9 mouse cellular contexts compared by ENCODE assay signal in the genomic region with DNA sequence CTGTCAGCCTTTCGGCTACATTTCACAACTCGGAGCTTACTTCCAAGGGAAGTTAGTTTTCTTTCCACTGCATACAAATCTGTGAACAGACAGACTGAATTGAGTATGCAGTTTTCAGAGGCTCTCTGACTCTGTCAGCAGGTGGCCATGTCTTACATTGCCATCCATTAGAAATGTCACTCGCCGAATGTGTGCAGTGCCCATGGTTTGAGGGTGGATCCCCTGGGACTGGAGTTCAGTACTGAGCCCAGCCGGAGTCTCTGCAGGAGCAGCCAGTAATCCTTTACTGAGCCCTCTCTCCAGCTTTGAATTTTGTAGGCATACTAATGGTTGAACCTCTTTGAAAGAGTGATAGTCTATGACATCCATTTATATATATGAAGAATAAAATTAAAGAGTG. TPM values are rescaled to one million over a fixed set of nuclear protein-coding genes. Genes with fewer than 3 reads are reported as not detected.
DNase-seq lines count a peak whose midpoint lies in the region; ATAC-seq lines count a peak whose summit lies in the region.
"Had no signal": no experiment of that assay in that cellular context is flagged by ENCODE, and none has a peak within 500 bp of the region (broad histone marks: within the 10 kb centered on the region; RNA-seq: fewer than 3 reads in every experiment).

No protein-coding gene starts in this region.

- 0 out of 2 replicates have a peak overlapping the region, but pooled peaks have one; percentile 11 for H3K4me2 ChIP-seq in kidney, embryonic 14.5 days (replicated peaks; ENCODE audit: low read depth, low read length)
- H3K4me2 ChIP-seq in embryonic facial prominence, embryonic 13.5 days, result peak overlapping the region; percentile 78
- peak overlapping the region; percentile 94 for H3K4me2 ChIP-seq in hindbrain, embryonic 14.5 days (replicated peaks)
- peak overlapping the region; percentile 69 for H3K4me2 ChIP-seq in midbrain, embryonic 16.5 days (ENCODE audit: low read length)

- H3K9ac ChIP-seq in kidney, embryonic 14.5 days (ENCODE audit: low read depth, low read length), result no peak overlapping the region
- no peak overlapping the region; the same call in 1 of the 2 replicates for H3K9ac ChIP-seq in embryonic facial prominence, embryonic 13.5 days
- peak overlapping the region; percentile 96; the same call in 1 of the 2 replicates for H3K9ac ChIP-seq in hindbrain, embryonic 14.5 days
- H3K9ac ChIP-seq in midbrain, embryonic 16.5 days (ENCODE audit: low read depth, low read length), result peak overlapping the region; percentile 51; the same call in 1 of the 2 replicates

- H3K27me3 ChIP-seq in kidney, embryonic 14.5 days (ENCODE audit: control insufficient read depth, insufficient read depth, low read length), result no peaks in the 10 kb centered on the region
- H3K27me3 ChIP-seq in embryonic facial prominence, embryonic 13.5 days, result no peaks in the 10 kb centered on the region
- no peaks in the 10 kb centered on the region for H3K27me3 ChIP-seq in hindbrain, embryonic 14.5 days (ENCODE audit: control insufficient read depth, insufficient read depth, low read length)
- no peaks in the 10 kb centered on the region for H3K27me3 ChIP-seq in midbrain, embryonic 16.5 days (ENCODE audit: control insufficient read depth, insufficient read depth, low read depth, low read length)

- ATAC-seq in kidney, embryonic 14.5 days (ENCODE audit: low FRiP score, low TSS enrichment), result no peak
- ATAC-seq in embryonic facial prominence, embryonic 13.5 days (ENCODE audit: insufficient number of reproducible peaks, insufficient read depth, low FRiP score, low TSS enrichment, low read depth), result no peak
- ATAC-seq in hindbrain, embryonic 14.5 days (ENCODE audit: low FRiP score), result no peak
- ATAC-seq in midbrain, embryonic 16.5 days, result no peak

- H3K4me3 ChIP-seq in kidney, embryonic 14.5 days (ENCODE audit: low read length), result no peak overlapping the region
- H3K4me3 ChIP-seq in embryonic facial prominence, embryonic 13.5 days, result peak overlapping the region; percentile 97; the same call in 1 of the 2 replicates
- H3K4me3 ChIP-seq in hindbrain, embryonic 14.5 days (replicated peaks; ENCODE audit: low read length), result peak overlapping the region; percentile 84
- peak overlapping the region; percentile 100 for H3K4me3 ChIP-seq in midbrain, embryonic 16.5 days (ENCODE audit: low read depth, low read length)

- H3K9me3 ChIP-seq in kidney, embryonic 14.5 days (ENCODE audit: control insufficient read depth, low read length), result no peaks in the 10 kb centered on the region
- no peaks in the 10 kb centered on the region for H3K9me3 ChIP-seq in embryonic facial prominence, embryonic 13.5 days
- H3K9me3 ChIP-seq in hindbrain, embryonic 14.5 days (ENCODE audit: control insufficient read depth, low read length), result no peaks in the 10 kb centered on the region
- H3K9me3 ChIP-seq in midbrain, embryonic 16.5 days (replicated peaks; ENCODE audit: control insufficient read depth, low read length, poor library complexity, severe bottlenecking), result no peaks in the 10 kb centered on the region
- H3K9me3 ChIP-seq: G1E had no signal

- H3K4me1 ChIP-seq in kidney, embryonic 14.5 days (ENCODE audit: control insufficient read depth, insufficient read depth, low read length), result peaks cover 12% of the 10 kb centered on the region
- peaks cover 32% of the 10 kb centered on the region for H3K4me1 ChIP-seq in embryonic facial prominence, embryonic 13.5 days
- peaks cover 33% of the 10 kb centered on the region for H3K4me1 ChIP-seq in hindbrain, embryonic 14.5 days (replicated peaks; ENCODE audit: control insufficient read depth, insufficient read depth, low read length)
- peaks cover 43% of the 10 kb centered on the region for H3K4me1 ChIP-seq in midbrain, embryonic 16.5 days (ENCODE audit: control insufficient read depth, insufficient read depth, low read length)

- no peak overlapping the region for H3K27ac ChIP-seq in kidney, embryonic 14.5 days (ENCODE audit: low read depth, low read length)
- no peak overlapping the region for H3K27ac ChIP-seq in embryonic facial prominence, embryonic 13.5 days
- no peak overlapping the region for H3K27ac ChIP-seq in hindbrain, embryonic 14.5 days
- H3K27ac ChIP-seq in midbrain, embryonic 16.5 days (ENCODE audit: low read length), result no peak overlapping the region

- no peaks in the 10 kb centered on the region for H3K36me3 ChIP-seq in kidney, embryonic 14.5 days (ENCODE audit: control insufficient read depth, insufficient read depth, low read length)
- peaks cover 12% of the 10 kb centered on the region for H3K36me3 ChIP-seq in embryonic facial prominence, embryonic 13.5 days
- no peaks in the 10 kb centered on the region for H3K36me3 ChIP-seq in hindbrain, embryonic 14.5 days (replicated peaks; ENCODE audit: control insufficient read depth, insufficient read depth)
- no peaks in the 10 kb centered on the region for H3K36me3 ChIP-seq in midbrain, embryonic 16.5 days (ENCODE audit: control insufficient read depth, insufficient read depth, low read length)

- no peak for DNase-seq in kidney, adult 8-10 months
- DNase-seq in hindbrain, embryonic 14.5 days (ENCODE audit: low spot score), result no peak
- no peak for DNase-seq in spleen, postnatal 10 days (ENCODE audit: low spot score in 2 of 2)
- no peak for DNase-seq in B cell, adult 2 months
- no peak for DNase-seq in right cerebral cortex, postnatal 36 days (ENCODE audit: low spot score in 2 of 2)

- WGBS in kidney, embryonic 14.5 days, result 57% methylated on average over 5 of the region's 5 CpGs
- WGBS in embryonic facial prominence, embryonic 13.5 days, result 61% methylated on average over 5 of the region's 5 CpGs
- 30% methylated on average over 5 of the region's 5 CpGs for WGBS in hindbrain, embryonic 14.5 days
- 35% methylated on average over 5 of the region's 5 CpGs for WGBS in midbrain, embryonic 16.5 days

RNA-seq across cellular contexts. Expression of gene Spast, which starts 2.4 kb away (rescaled TPM):
- polyA plus RNA-seq in kidney, embryonic 14.5 days (2014; fragmentation: Nextera tagmentation; extraction: Ambion mirVana), result 17.9 and 22.8 TPM in 2 replicates
- 15.6 and 20.3 TPM in 2 replicates for polyA plus RNA-seq in embryonic facial prominence, embryonic 13.5 days (2015; fragmentation: Nextera tagmentation; extraction: Ambion mirVana)
- polyA plus RNA-seq in hindbrain, embryonic 14.5 days (2014; fragmentation: Nextera tagmentation; extraction: Ambion mirVana), result 54.1 and 54.4 TPM in 2 replicates
- 22.0 and 26.7 TPM in 2 replicates for polyA plus RNA-seq in midbrain, embryonic 16.5 days (2015; fragmentation: Nextera tagmentation; extraction: Ambion mirVana)

RNA-seq across cellular contexts. Expression of gene Dpy30, which starts 17.4 kb away (rescaled TPM):
- polyA plus RNA-seq in kidney, embryonic 14.5 days (2014; fragmentation: Nextera tagmentation; extraction: Ambion mirVana), result 264 and 339 TPM in 2 replicates
- 226 and 247 TPM in 2 replicates for polyA plus RNA-seq in embryonic facial prominence, embryonic 13.5 days (2015; fragmentation: Nextera tagmentation; extraction: Ambion mirVana)
- 208 and 218 TPM in 2 replicates for polyA plus RNA-seq in hindbrain, embryonic 14.5 days (2014; fragmentation: Nextera tagmentation; extraction: Ambion mirVana)
- 204 and 220 TPM in 2 replicates for polyA plus RNA-seq in midbrain, embryonic 16.5 days (2015; fragmentation: Nextera tagmentation; extraction: Ambion mirVana)

RNA-seq across cellular contexts. Expression of gene Memo1, which starts 45.8 kb away (rescaled TPM):
- polyA plus RNA-seq in kidney, embryonic 14.5 days (2014; fragmentation: Nextera tagmentation; extraction: Ambion mirVana), result 94.1 and 94.7 TPM in 2 replicates
- 80.3 and 85.8 TPM in 2 replicates for polyA plus RNA-seq in embryonic facial prominence, embryonic 13.5 days (2015; fragmentation: Nextera tagmentation; extraction: Ambion mirVana)
- 61.0 and 61.9 TPM in 2 replicates for polyA plus RNA-seq in hindbrain, embryonic 14.5 days (2014; fragmentation: Nextera tagmentation; extraction: Ambion mirVana)
- polyA plus RNA-seq in midbrain, embryonic 16.5 days (2015; fragmentation: Nextera tagmentation; extraction: Ambion mirVana), result 50.6 and 51.6 TPM in 2 replicates

RNA-seq across cellular contexts. Expression of gene Slc30a6, which starts 54.3 kb away (rescaled TPM):
- polyA plus RNA-seq in kidney, embryonic 14.5 days (2014; fragmentation: Nextera tagmentation; extraction: Ambion mirVana), result 46.2 and 47.4 TPM in 2 replicates
- polyA plus RNA-seq in embryonic facial prominence, embryonic 13.5 days (2015; fragmentation: Nextera tagmentation; extraction: Ambion mirVana), result 38.4 and 42.8 TPM in 2 replicates
- polyA plus RNA-seq in hindbrain, embryonic 14.5 days (2014; fragmentation: Nextera tagmentation; extraction: Ambion mirVana), result 28.1 and 30.8 TPM in 2 replicates
- 30.4 and 30.9 TPM in 2 replicates for polyA plus RNA-seq in midbrain, embryonic 16.5 days (2015; fragmentation: Nextera tagmentation; extraction: Ambion mirVana)

Comparison
In these comparisons a context has a peak if more than half of its experiments do, and no peak if none do; other contexts are left out.
1. H3K4me2 ChIP-seq: peak in every context shown above with its lines; median percentile 94 in hindbrain, embryonic 14.5 days; 78 in embryonic facial prominence, embryonic 13.5 days; 69 in midbrain, embryonic 16.5 days; 11 in kidney, embryonic 14.5 days.
2. H3K9ac ChIP-seq: peak in hindbrain, embryonic 14.5 days (single experiment) and midbrain, embryonic 16.5 days (single experiment); none in kidney, embryonic 14.5 days (single experiment) and embryonic facial prominence, embryonic 13.5 days (single experiment).